Mouse (Mus musculus): ENCODE data around the gene Slc1a1. TPM values are rescaled to one million over a fixed set of nuclear protein-coding genes. Genes with fewer than 3 reads are reported as not detected.

Gene Slc1a1
- polyA plus RNA-seq, 1 experiment: 23.4 TPM

DNA sequence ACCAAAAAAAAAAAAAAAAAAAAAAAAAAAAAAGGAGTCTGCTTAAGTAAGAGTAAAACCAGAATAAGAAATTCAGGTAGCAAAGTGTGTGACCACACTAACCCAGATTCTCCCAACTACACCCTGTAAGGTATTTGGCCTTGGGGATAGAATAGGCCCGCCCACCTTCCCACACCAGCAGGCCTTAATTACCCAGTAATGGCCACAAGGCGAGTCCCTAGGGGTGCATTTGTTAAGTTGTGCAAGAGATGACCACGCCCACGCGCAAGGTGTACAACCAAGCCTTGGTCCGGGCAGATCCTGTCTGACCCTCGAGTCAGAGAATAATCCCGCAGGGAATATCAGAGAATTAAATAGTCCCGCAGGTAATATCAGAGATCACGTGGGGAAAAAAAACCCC lies 461 bp upstream of the Slc1a1 start:
- WGBS: 7% methylated on average over 10 of the region's 10 CpGs
- no peaks in the 10 kb centered on the region for H3K27me3 ChIP-seq (ENCODE audit: control insufficient read depth, insufficient read depth, low read length)
- H3K27ac ChIP-seq (ENCODE audit: insufficient read depth, low read depth, low read length): peak overlapping the region; percentile 14; the same call in 1 of the 2 replicates
- TF ChIP-seq CTCF (IDR thresholded peaks at IDR 0.05; ENCODE audit: extremely low read depth, insufficient read length, insufficient replicate concordance, low read depth, low read length): no peak
- H3K4me1 ChIP-seq (ENCODE audit: control insufficient read depth, insufficient read depth, insufficient read length, low read length): peaks cover 16% of the 10 kb centered on the region; the same call in 1 of the 2 replicates
- H3K4me3 ChIP-seq (ENCODE audit: low read depth, low read length): peak overlapping the region; percentile 86
- H3K36me3 ChIP-seq (ENCODE audit: control insufficient read depth, insufficient read depth, low read length): no peaks in the 10 kb centered on the region

DNA sequence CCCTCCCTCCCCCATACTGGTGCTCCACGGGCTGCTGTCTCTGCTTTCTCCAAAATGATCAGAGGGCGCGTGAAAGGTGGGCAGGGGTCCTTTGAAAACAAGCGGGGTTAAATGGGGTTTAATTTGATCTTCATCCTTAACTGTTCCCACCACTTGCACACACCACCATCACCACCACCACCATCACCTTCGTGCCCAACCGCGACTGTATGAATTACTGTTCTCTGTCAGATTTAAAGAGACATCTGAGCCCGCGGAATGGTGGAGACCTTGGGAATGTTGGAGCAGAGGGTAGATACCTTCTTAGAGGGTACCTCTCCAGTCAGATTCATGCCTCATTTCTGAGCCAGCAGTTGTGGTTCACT lies 633 bp downstream of the Slc1a1 start:
- TF ChIP-seq CTCF (IDR thresholded peaks at IDR 0.05; ENCODE audit: extremely low read depth, insufficient read length, insufficient replicate concordance, low read depth, low read length) (no peak), POLR2A (IDR thresholded peaks at IDR 0.05; ENCODE audit: low read depth, low read length) (no peak)
- Histone ChIP-seq H3K27ac (ENCODE audit: insufficient read depth, low read depth, low read length) (no peak overlapping the region), H3K4me1 (ENCODE audit: control insufficient read depth, insufficient read depth, insufficient read length, low read length) (peaks cover 11% of the 10 kb centered on the region; the same call in 1 of the 2 replicates), H3K27me3 (ENCODE audit: control insufficient read depth, insufficient read depth, low read length) (no peaks in the 10 kb centered on the region), H3K4me3 (ENCODE audit: low read depth, low read length) (peak overlapping the region; percentile 86), H3K36me3 (ENCODE audit: control insufficient read depth, insufficient read depth, low read length) (no peaks in the 10 kb centered on the region)
- WGBS: 3% methylated on average over 9 of the region's 9 CpGs

DNA sequence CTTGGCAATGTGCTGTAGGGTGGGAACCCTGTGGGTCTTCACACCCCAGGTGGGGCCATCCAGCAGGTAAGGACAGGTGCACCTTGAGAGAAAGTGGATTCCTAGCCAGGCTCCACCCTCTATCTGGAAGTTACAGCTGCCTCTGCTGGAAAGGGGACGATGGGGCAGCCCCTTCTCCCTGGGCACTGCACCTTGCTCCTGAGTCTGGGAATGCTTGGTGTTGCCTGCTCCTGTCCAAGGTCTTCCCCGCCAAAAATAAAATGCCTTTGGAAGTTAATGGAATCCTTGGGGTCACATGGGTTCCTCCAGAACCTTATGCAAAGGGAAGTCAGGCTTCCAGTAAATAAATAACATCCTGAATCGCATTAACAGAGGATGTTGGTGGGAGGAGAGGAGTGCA lies 1.3 kb downstream of the Slc1a1 start:
- no peaks in the 10 kb centered on the region for H3K36me3 ChIP-seq (ENCODE audit: control insufficient read depth, insufficient read depth, low read length)
- no peaks in the 10 kb centered on the region for H3K27me3 ChIP-seq (ENCODE audit: control insufficient read depth, insufficient read depth, low read length)
- H3K4me1 ChIP-seq (ENCODE audit: control insufficient read depth, insufficient read depth, insufficient read length, low read length): peaks cover 11% of the 10 kb centered on the region; the same call in 1 of the 2 replicates
- TF ChIP-seq CTCF (IDR thresholded peaks at IDR 0.05; ENCODE audit: extremely low read depth, insufficient read length, insufficient replicate concordance, low read depth, low read length) (no peak), POLR2A (IDR thresholded peaks at IDR 0.05; ENCODE audit: low read depth, low read length) (no peak)
- peak overlapping the region; percentile 86 for H3K4me3 ChIP-seq (ENCODE audit: low read depth, low read length)
- WGBS: 22% methylated on average over 3 of the region's 3 CpGs
- 0 out of 2 replicates have a peak overlapping the region, but pooled peaks have one; percentile 12 for H3K27ac ChIP-seq (ENCODE audit: insufficient read depth, low read depth, low read length)

- no peaks in the 10 kb centered on the region for H3K36me3 ChIP-seq (ENCODE audit: control insufficient read depth, insufficient read depth, low read length)
- TF ChIP-seq POLR2A (IDR thresholded peaks at IDR 0.05; ENCODE audit: low read depth, low read length) (no peak), CTCF (IDR thresholded peaks at IDR 0.05; ENCODE audit: extremely low read depth, insufficient read length, insufficient replicate concordance, low read depth, low read length) (no peak)
- H3K4me3 ChIP-seq (ENCODE audit: low read depth, low read length): peak overlapping the region; percentile 21; the same call in 1 of the 2 replicates
- peaks cover 11% of the 10 kb centered on the region; the same call in 1 of the 2 replicates for H3K4me1 ChIP-seq (ENCODE audit: control insufficient read depth, insufficient read depth, insufficient read length, low read length)
- H3K27ac ChIP-seq (ENCODE audit: insufficient read depth, low read depth, low read length): 0 out of 2 replicates have a peak overlapping the region, but pooled peaks have one; percentile 12
- H3K27me3 ChIP-seq (ENCODE audit: control insufficient read depth, insufficient read depth, low read length): no peaks in the 10 kb centered on the region
- WGBS: 69% methylated on average over 11 of the region's 11 CpGs
Measured at GRCm38 (mm10) chr19:28836651-28837410, 2.0 kb downstream of the Slc1a1 start.

- H3K4me1 ChIP-seq (ENCODE audit: control insufficient read depth, insufficient read depth, insufficient read length, low read length): peaks cover 9% of the 10 kb centered on the region; the same call in 1 of the 2 replicates
- TF ChIP-seq POLR2A (IDR thresholded peaks at IDR 0.05; ENCODE audit: low read depth, low read length) (no peak), CTCF (IDR thresholded peaks at IDR 0.05; ENCODE audit: extremely low read depth, insufficient read length, insufficient replicate concordance, low read depth, low read length) (no peak)
- no peak overlapping the region for H3K4me3 ChIP-seq (ENCODE audit: low read depth, low read length)
- 0 out of 2 replicates have a peak, but pooled peaks cover 2% of the 10 kb centered on the region for H3K36me3 ChIP-seq (ENCODE audit: control insufficient read depth, insufficient read depth, low read length)
- H3K27me3 ChIP-seq (ENCODE audit: control insufficient read depth, insufficient read depth, low read length): no peaks in the 10 kb centered on the region
- 74% methylated on average over 2 of the region's 2 CpGs for WGBS
- H3K27ac ChIP-seq (ENCODE audit: insufficient read depth, low read depth, low read length): no peak overlapping the region
Measured at GRCm38 (mm10) chr19:28838796-28839195, 3.9 kb downstream of the Slc1a1 start.

DNA sequence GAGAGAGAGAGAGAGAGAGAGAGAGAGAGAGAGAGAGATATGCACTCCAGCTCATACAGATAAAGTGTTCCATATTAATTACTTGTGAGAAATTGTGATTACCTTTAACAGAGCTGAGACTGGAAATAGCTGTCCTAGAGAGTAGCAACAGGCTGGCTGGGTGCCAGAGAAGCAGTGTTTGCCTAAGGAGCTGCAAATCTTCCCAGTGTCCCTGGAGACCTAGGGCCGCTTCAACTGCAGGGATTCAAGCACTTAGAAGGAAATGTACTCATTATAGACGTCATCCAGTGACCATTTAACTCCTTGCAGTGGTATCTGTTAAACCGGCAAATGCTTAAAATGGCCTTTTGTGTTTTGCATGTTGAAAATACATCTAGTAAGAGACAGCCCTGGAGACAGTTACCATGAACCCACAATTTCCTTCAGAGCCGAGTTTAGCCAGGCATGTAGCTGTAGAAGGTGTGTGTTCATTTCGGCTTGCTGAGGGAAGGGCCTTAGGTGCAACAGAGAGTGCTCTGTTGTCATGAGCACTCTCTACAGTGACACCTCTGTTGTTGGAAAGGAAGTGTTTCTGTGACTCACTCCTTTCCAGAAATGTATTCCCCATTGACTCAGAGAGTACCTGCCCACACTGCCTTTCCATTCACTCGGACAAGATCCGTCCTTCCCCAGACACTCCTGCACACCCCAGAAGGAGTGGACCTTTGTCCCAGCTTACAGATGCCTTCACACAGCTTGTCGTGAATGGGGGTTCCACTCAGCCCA lies 10.3 kb downstream of the Slc1a1 start:
- TF ChIP-seq POLR2A (IDR thresholded peaks at IDR 0.05; ENCODE audit: low read depth, low read length) (no peak), CTCF (IDR thresholded peaks at IDR 0.05; ENCODE audit: extremely low read depth, insufficient read length, insufficient replicate concordance, low read depth, low read length) (no peak)
- H3K4me1 ChIP-seq (ENCODE audit: control insufficient read depth, insufficient read depth, insufficient read length, low read length): no peaks in the 10 kb centered on the region
- 0 out of 2 replicates have a peak, but pooled peaks cover 2% of the 10 kb centered on the region for H3K36me3 ChIP-seq (ENCODE audit: control insufficient read depth, insufficient read depth, low read length)
- no peak overlapping the region for H3K27ac ChIP-seq (ENCODE audit: insufficient read depth, low read depth, low read length)
- WGBS: 49% methylated on average over 8 of the region's 8 CpGs
- H3K27me3 ChIP-seq (ENCODE audit: control insufficient read depth, insufficient read depth, low read length): no peaks in the 10 kb centered on the region
- no peak overlapping the region for H3K4me3 ChIP-seq (ENCODE audit: low read depth, low read length)

- Histone ChIP-seq H3K27ac (ENCODE audit: insufficient read depth, low read depth, low read length) (no peak overlapping the region), H3K4me1 (ENCODE audit: control insufficient read depth, insufficient read depth, insufficient read length, low read length) (no peaks in the 10 kb centered on the region), H3K36me3 (ENCODE audit: control insufficient read depth, insufficient read depth, low read length) (no peaks in the 10 kb centered on the region), H3K4me3 (ENCODE audit: low read depth, low read length) (no peak overlapping the region), H3K27me3 (ENCODE audit: control insufficient read depth, insufficient read depth, low read length) (no peaks in the 10 kb centered on the region)
- WGBS: 58% methylated on average over 3 of the region's 3 CpGs
- TF ChIP-seq CTCF (IDR thresholded peaks at IDR 0.05; ENCODE audit: extremely low read depth, insufficient read length, insufficient replicate concordance, low read depth, low read length): no peak
- TF ChIP-seq POLR2A (IDR thresholded peaks at IDR 0.05; ENCODE audit: low read depth, low read length): no peak
Measured at GRCm38 (mm10) chr19:28850510-28850909, 15.7 kb downstream of the Slc1a1 start.

All from small intestine, adult 2 months (tissue).